Mouse (Mus musculus) urinary bladder, postnatal 10 days (tissue): ENCODE data around the gene Prkaa2.

ENCODE experiments used
- DNase-seq: peaks from one replicate; pipeline ENCODE4 v3.0.0; 2022; ENCODE audit warnings: low spot score

Prkaa2 gene

GRCm38 (mm10) chr4:105108641-105109198, 970 bp downstream of the Prkaa2 start:
- DNase-seq, result no peak

DNA sequence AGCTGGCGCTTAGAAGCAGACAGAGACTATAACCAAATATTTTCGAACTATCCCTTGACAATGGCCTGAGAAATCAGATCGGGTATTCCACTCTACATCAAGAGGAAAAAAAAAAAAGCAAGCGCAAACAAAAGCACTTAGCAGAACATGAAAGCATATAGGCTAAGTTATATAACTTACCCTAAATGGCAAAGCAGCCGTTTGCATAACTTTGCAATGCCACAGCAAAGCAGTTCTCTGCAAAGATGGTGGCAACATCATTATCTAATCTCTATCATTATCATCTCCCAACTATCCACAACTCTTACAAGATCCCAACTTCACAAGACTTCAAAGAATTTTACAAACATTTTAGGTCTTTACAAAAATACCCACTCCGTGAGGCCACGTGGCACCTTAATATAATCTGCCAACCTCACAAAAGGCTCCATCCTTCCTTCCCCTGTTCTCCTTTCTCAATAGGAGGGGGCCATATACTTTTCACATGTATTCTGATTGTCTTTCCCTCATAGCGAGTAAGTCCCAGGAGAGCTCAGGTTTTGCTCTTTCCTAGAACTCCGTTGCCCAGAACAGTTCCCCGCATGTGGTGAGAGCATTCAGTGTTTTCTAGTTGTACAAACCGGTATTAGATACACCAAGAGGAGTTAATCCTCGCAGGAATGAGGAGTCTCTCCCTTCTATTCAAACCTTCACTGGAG, 1.6 kb downstream of the Prkaa2 start:
- no peak for DNase-seq

GRCm38 (mm10) chr4:105104099-105104872, 5.4 kb downstream of the Prkaa2 start:
- DNase-seq, result no peak

- no peak for DNase-seq
Measured at GRCm38 (mm10) chr4:105101337-105101688, 8.4 kb downstream of the Prkaa2 start.

- DNase-seq, result no peak
Measured at GRCm38 (mm10) chr4:105100508-105101336, 9.0 kb downstream of the Prkaa2 start.

DNA sequence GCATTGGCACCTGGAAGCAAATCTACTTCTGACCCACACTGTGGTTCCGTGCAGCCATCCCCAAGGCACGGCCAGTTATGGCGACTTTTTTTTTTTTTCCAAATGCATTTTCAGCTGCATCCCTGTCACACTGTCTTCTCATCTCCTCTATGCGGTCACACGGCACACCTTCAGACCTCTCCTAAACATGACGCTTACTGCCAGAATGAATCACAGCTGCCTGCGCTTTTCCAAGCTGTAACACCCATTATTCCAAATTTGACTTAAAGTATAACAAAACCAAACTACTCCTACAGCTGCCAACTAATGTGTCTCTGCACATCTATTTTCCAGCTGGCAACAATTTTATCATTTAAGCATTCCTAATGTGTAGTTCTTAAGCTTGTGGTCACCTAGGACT, 11.0 kb downstream of the Prkaa2 start:
- no peak for DNase-seq

- no peak for DNase-seq
Measured at GRCm38 (mm10) chr4:105098158-105098557, 11.5 kb downstream of the Prkaa2 start.

DNA sequence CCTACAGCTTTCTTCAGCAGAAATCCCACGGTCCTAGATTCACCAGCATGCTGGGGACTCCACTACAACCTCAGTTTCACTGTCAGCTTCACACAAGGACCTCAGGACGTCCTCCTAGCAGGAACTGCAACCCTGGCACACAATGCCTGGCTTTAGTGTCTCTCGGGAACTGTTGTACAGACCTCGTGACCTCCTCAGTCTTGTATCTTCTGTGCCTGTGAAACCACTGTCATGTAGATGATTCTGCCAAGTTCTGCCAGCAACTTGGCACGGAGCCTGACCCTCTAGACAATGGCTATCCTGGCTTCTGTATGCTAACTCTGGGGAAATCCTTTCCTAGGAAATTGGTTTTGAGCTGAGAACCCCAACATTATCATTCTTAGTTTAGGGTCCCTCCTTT, 14.4 kb downstream of the Prkaa2 start:
- DNase-seq, result no peak

DNA sequence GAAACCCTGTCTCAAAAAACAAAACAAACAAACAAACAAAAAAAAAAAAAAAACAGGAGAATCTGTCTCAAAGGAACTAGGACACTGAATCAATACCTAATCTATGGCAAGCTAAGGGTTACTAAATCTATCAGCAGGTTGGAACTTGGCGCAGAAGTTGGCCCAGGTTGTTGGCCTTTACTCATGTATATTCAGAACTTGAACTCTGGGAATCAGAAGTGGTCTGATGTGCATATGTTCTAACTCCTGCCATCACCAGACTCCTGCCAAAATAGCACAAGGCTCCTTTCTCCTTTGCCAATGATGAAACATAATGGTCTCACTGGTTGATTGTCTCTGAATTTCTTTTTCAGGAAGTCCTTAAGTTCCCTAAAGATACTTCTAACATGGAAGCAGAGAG, 15.7 kb downstream of the Prkaa2 start:
- DNase-seq, result no peak

- DNase-seq, result no peak
Measured at GRCm38 (mm10) chr4:105090417-105090816, 19.3 kb downstream of the Prkaa2 start.

- DNase-seq, result no peak
Measured at GRCm38 (mm10) chr4:105089386-105089785, 20.3 kb downstream of the Prkaa2 start.

GRCm38 (mm10) chr4:105088671-105089070, 21.0 kb downstream of the Prkaa2 start:
- no peak for DNase-seq

- DNase-seq, result no peak
Measured at GRCm38 (mm10) chr4:105076152-105076551, 33.5 kb downstream of the Prkaa2 start.

GRCm38 (mm10) chr4:105071761-105072427, 37.8 kb downstream of the Prkaa2 start:
- DNase-seq, result no peak

GRCm38 (mm10) chr4:105070982-105071381, 38.7 kb downstream of the Prkaa2 start:
- DNase-seq, result peak; percentile 29

GRCm38 (mm10) chr4:105051291-105051690, 58.4 kb downstream of the Prkaa2 start:
- no peak for DNase-seq

DNA sequence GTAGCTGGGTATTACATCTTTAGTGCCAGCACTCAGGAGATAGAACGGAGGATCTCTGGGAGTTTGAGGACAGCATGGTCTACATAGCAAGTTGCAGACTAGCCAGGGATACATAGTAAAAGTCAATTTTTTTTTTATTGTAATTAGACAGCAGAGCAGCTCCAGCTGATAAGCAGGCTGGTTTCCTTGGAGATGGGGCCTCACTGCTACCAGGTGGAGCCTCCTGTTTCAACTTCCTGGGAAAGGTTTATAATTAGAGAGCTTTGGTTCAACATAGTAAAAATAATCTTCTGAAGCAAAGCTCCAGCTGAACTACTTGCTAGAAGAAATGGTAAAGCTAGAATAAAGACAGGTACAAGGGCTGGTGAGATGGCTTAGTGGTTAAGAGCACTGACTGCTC, 59.6 kb downstream of the Prkaa2 start:
- DNase-seq, result no peak

- DNase-seq, result no peak
Measured at GRCm38 (mm10) chr4:105034259-105034658, 75.4 kb downstream of the Prkaa2 start.

DNA sequence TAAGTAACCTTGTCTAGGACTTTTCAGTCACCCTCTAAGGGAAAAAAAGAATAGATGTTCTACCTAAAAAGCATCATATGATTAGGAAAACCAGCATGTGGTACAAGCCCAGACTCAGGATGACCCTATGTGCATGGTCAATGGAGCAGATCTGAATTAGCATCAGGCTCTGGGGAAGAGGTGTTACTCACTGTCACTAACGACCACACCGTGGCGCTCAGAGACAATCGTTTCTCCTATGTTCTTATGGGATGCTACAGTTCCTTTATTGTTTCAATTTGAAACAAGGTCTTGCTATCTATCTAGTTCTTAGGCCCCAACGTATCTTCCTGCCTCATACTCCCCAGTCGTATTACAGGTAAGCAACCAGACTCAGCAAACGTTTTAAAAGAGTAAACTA, 76.5 kb downstream of the Prkaa2 start:
- no peak for DNase-seq

DNA sequence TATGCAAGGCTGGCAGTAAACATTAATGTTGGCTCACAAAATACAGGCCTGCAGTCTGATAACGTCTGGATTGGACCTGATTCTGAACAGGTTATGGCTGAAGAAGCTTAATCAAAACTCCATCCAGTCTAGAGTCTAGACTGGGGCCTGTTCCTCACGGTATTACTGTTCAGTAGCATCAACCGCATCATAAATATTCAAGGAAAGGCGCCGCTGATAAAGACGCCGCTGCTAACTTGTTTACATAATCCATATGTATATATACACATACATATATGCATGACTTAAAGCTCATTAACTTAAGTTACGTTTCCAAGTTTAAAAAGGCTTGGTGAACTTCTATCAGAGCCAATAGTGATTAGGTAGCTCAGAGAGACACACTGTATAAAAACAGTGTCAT, 78.6 kb downstream of the Prkaa2 start:
- no peak for DNase-seq

DNA sequence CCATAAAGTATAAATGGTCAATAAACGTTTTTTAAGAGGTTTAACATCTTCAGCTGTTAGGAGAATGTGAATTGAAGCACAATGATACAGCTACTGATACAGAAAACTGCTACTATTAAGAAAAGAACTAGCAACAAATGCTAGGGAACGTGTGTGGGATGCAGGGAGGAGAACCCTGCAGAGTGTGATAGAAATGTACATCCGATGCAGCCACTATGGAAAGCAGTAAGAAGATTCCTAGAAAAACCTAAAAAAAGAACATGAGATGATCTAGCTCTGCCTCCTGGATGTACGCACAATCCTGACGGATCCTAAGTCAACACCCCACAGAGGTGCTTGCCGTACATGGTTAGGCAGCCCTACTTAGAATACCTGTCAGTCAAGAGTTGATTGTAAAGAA, 82.4 kb downstream of the Prkaa2 start:
- DNase-seq, result no peak
